Mouse (Mus musculus) myocyte (in vitro differentiated cells): ENCODE measurements around the gene Dlg2.

ENCODE experiments used
- E2F4 ChIP-seq: IDR thresholded peaks from one replicate; pipeline ENCODE4 v1.6.1; 2011; ENCODE audit warnings: mild to moderate bottlenecking, control low read depth, moderate library complexity; ENCODE audit not compliant: insufficient read depth
- MAX ChIP-seq: IDR thresholded peaks from one replicate; pipeline ENCODE4 v1.6.1; 2011; ENCODE audit warnings: low read depth, mild to moderate bottlenecking, control low read depth
- MYOD1 ChIP-seq, 3 experiments: IDR thresholded peaks; one replicate each; pipeline ENCODE4 v1.6.1; 2011; ENCODE audit warnings: control low read depth in 2 of 3, low read depth in 2 of 3, mild to moderate bottlenecking in 2 of 3, moderate library complexity in 1 of 3; ENCODE audit not compliant: insufficient read length in 2 of 3, control insufficient read depth in 1 of 3
- POLR2A ChIP-seq: IDR thresholded peaks from one replicate; pipeline ENCODE4 v1.6.1; 2011; ENCODE audit warnings: low read depth, mild to moderate bottlenecking, control low read depth, moderate library complexity; ENCODE audit not compliant: insufficient read length
- POLR2AphosphoS2 ChIP-seq: IDR thresholded peaks from one replicate; pipeline ENCODE4 v1.6.1; 2011; ENCODE audit warnings: low read depth, control low read depth; ENCODE audit not compliant: insufficient read length
- TCF12 ChIP-seq: IDR thresholded peaks from one replicate; pipeline ENCODE4 v1.6.1; 2011; ENCODE audit warnings: mild to moderate bottlenecking, control low read depth; ENCODE audit not compliant: poor library complexity, insufficient read depth, severe bottlenecking
- TCF3 ChIP-seq: IDR thresholded peaks from one replicate; pipeline ENCODE4 v1.6.1; 2011; ENCODE audit warnings: low read depth, control low read depth; ENCODE audit not compliant: insufficient read length

GRCm38 (mm10) chr7:92320181-92320580, 1843.7 kb downstream of the Dlg2 start:
- TF ChIP-seq POLR2A: no peak
- TF ChIP-seq TCF12: no peak
- TF ChIP-seq TCF3: no peak
- TF ChIP-seq E2F4: no peak
- TF ChIP-seq MYOD1 (IDR thresholded peaks at IDR 0.05; ENCODE audit: control insufficient read depth in 1 of 3, insufficient read length in 2 of 3, low read depth in 2 of 3): no peak
- no peak for TF ChIP-seq POLR2AphosphoS2
- no peak for TF ChIP-seq MAX
